9 mouse cellular contexts compared by ENCODE assay signal in the genomic region with DNA sequence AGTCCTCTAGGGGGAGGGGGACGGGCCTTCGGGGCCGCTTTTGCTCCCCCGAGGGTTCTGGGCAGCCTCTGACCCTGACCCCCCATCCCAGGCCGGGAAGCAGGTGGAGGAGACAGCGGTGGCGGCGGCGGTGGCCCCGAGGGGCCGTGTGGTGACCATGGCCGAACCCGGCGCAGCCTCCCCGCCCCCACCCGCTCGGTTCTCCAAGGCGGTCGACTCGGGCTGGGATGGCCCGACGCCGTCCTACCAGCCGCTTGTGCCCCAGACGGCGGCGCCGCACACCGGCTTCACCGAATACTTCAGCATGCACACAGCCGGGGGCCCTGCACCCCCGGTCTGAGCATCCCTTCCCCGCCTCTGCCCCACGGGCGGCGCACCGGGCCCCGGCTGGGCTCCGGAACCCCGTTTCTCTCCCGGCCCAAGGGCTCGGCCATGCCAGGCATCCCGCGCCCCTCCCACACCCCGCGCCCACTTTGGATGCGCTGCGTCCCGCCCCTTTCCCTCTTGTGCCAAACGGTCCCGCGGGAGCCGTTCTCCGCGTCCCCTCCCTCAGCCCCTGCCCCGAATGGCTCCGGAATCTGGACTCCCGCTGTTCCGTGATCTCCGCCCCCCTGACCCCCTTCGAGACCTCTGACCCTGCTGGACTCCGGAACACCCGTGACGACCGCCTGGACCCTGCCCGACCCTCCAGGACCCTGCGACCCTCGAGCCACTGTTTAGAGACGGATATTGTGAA. TPM values are rescaled to one million over a fixed set of nuclear protein-coding genes. Genes with fewer than 3 reads are reported as not detected.
DNase-seq lines count a peak whose midpoint lies in the region; ATAC-seq and TF ChIP-seq lines count a peak whose summit lies in the region.
"Had no signal": no experiment of that assay in that cellular context is flagged by ENCODE, and none has a peak within 500 bp of the region (broad histone marks: within the 10 kb centered on the region; RNA-seq: fewer than 3 reads in every experiment).

No protein-coding gene starts in this region.

- peaks cover 13% of the 10 kb centered on the region for H3K36me3 ChIP-seq in G1E (replicated peaks)
- H3K36me3 ChIP-seq in embryonic facial prominence, embryonic 10.5 days (replicated peaks), result peaks cover 11% of the 10 kb centered on the region; the same call in 1 of the 2 replicates

- TF ChIP-seq CTCF in G1E (IDR thresholded peaks at IDR 0.05; ENCODE audit: low read depth, low read length), result no peak

- DNase-seq in kidney, adult 18-20 months, result peak; percentile 14
- no peak for DNase-seq in kidney, adult 11 months
- no peak for DNase-seq in G1E (ENCODE audit: low spot score)
- peak; percentile 52 for DNase-seq in embryonic facial prominence, embryonic 10.5 days (ENCODE audit: low spot score)
- peak; percentile 30 for DNase-seq in induced T-regulatory cell, adult 2 months (ENCODE audit: low read depth)
- DNase-seq in lung, postnatal 14 days, result peak; percentile 19
- peak; percentile 40 for DNase-seq in testis, postnatal 14 days (ENCODE audit: low spot score)
- no peak for DNase-seq in left cerebral cortex, adult 8-10 months (ENCODE audit: low spot score in 2 of 2)

- peaks cover 31% of the 10 kb centered on the region for H3K4me1 ChIP-seq in G1E (ENCODE audit: insufficient read depth, low read depth, low read length)
- peaks cover 39% of the 10 kb centered on the region for H3K4me1 ChIP-seq in embryonic facial prominence, embryonic 10.5 days

- H3K27me3 ChIP-seq in G1E (ENCODE audit: insufficient read depth, low read length), result peaks cover 45% of the 10 kb centered on the region
- peaks cover 55% of the 10 kb centered on the region for H3K27me3 ChIP-seq in embryonic facial prominence, embryonic 10.5 days (replicated peaks; ENCODE audit: low read depth, poor library complexity, severe bottlenecking)

- WGBS in embryonic facial prominence, embryonic 10.5 days, result under 1% methylated on average over 69 of the region's 69 CpGs

- peak overlapping the region; percentile 53; the same call in 1 of the 2 replicates for H3K4me3 ChIP-seq in G1E (ENCODE audit: low read depth, low read length)
- peak overlapping the region; percentile 78 for H3K4me3 ChIP-seq in embryonic facial prominence, embryonic 10.5 days

- no peaks in the 10 kb centered on the region for H3K9me3 ChIP-seq in G1E (replicated peaks)
- H3K9me3 ChIP-seq in embryonic facial prominence, embryonic 10.5 days, result no peaks in the 10 kb centered on the region

- no peak for ATAC-seq in G1E (ENCODE audit: extremely low read depth, insufficient number of reproducible peaks, low FRiP score, poor library complexity, severe bottlenecking)

- peak overlapping the region; percentile 76 for H3K27ac ChIP-seq in embryonic facial prominence, embryonic 10.5 days (replicated peaks)

RNA-seq across cellular contexts. Expression of a gene that starts 1.5 kb away (rescaled TPM):
- 14.3 and 14.4 TPM in 2 replicates for total RNA-seq in G1E (2014; fragmentation: Nextera tagmentation)
- total RNA-seq in G1E (2017), result 6.3 and 7.5 TPM in 2 replicates
- 24.4 and 25.3 TPM in 2 replicates for polyA plus RNA-seq in G1E (2012)
- 17.6 and 17.7 TPM in 2 replicates for polyA plus RNA-seq in embryonic facial prominence, embryonic 10.5 days (2016; fragmentation: Nextera tagmentation; extraction: Ambion mirVana)
- total RNA-seq in left cerebral cortex, adult 8-10 months (2022), result 100 to 1,000 TPM in 3 of 4 experiments, 10 to 100 TPM in 1; 99.2 to 109 (median 104) TPM

RNA-seq across cellular contexts. Expression of a gene that starts 9.6 kb away (rescaled TPM):
- total RNA-seq in G1E (2014; fragmentation: Nextera tagmentation), result not detected in 2 replicates
- not detected in 2 replicates for total RNA-seq in G1E (2017)
- polyA plus RNA-seq in G1E (2012), result not detected in 2 replicates
- 0.85 and 1.0 TPM in 2 replicates for polyA plus RNA-seq in embryonic facial prominence, embryonic 10.5 days (2016; fragmentation: Nextera tagmentation; extraction: Ambion mirVana)
- 10 to 100 TPM; 40.7 to 46.5 (median 42.0) TPM for total RNA-seq in left cerebral cortex, adult 8-10 months (2022)
- total RNA-seq: heart, postnatal 36 days had no signal

RNA-seq across cellular contexts. Expression of a gene that starts 14.3 kb away (rescaled TPM):
- total RNA-seq in G1E (2014; fragmentation: Nextera tagmentation) (not detected in 2 replicates), G1E (2017) (not detected in 2 replicates)
- 0.07 TPM in 1 of 2 replicates, not detected in the other for polyA plus RNA-seq in G1E (2012)
- 0.82 and 0.88 TPM in 2 replicates for polyA plus RNA-seq in embryonic facial prominence, embryonic 10.5 days (2016; fragmentation: Nextera tagmentation; extraction: Ambion mirVana)
- not detected for total RNA-seq in left cerebral cortex, adult 8-10 months (2022)
- total RNA-seq: heart, postnatal 36 days had no signal

RNA-seq across cellular contexts. Expression of a gene that starts 17.7 kb away (rescaled TPM):
- total RNA-seq in G1E (2014; fragmentation: Nextera tagmentation), result 39.0 and 41.3 TPM in 2 replicates
- total RNA-seq in G1E (2017), result 76.9 and 94.6 TPM in 2 replicates
- polyA plus RNA-seq in G1E (2012), result 69.0 and 79.2 TPM in 2 replicates
- polyA plus RNA-seq in embryonic facial prominence, embryonic 10.5 days (2016; fragmentation: Nextera tagmentation; extraction: Ambion mirVana), result 281 and 301 TPM in 2 replicates
- total RNA-seq in left cerebral cortex, adult 8-10 months (2022), result 10 to 100 TPM; 29.5 to 38.7 (median 32.2) TPM

RNA-seq across cellular contexts. Expression of a gene that starts 48.0 kb away (rescaled TPM):
- total RNA-seq in G1E (2014; fragmentation: Nextera tagmentation) (154 and 160 TPM in 2 replicates), G1E (2017) (32.2 and 36.6 TPM in 2 replicates)
- 381 and 382 TPM in 2 replicates for polyA plus RNA-seq in G1E (2012)
- 17.1 and 21.4 TPM in 2 replicates for polyA plus RNA-seq in embryonic facial prominence, embryonic 10.5 days (2016; fragmentation: Nextera tagmentation; extraction: Ambion mirVana)
- total RNA-seq in left cerebral cortex, adult 8-10 months (2022), result 100 to 1,000 TPM; 196 to 238 (median 227) TPM

Comparison
In these comparisons a context has a peak if more than half of its experiments do, and no peak if none do; other contexts are left out.
1. DNase-seq: peak in kidney, adult 18-20 months (single experiment), embryonic facial prominence, embryonic 10.5 days (single experiment), induced T-regulatory cell, adult 2 months (single experiment), lung, postnatal 14 days (single experiment) and testis, postnatal 14 days (single experiment); none in kidney, adult 11 months (single experiment), G1E (single experiment) and left cerebral cortex, adult 8-10 months (0 of 2).
2. RNA of a gene that starts 1.5 kb away (total RNA-seq): 99.2 to 109 TPM in left cerebral cortex, adult 8-10 months; 6.3 to 14.4 TPM in G1E; every median in the first group is over 4 times any median in the second.
3. RNA of a gene that starts 9.6 kb away (total RNA-seq): 40.7 to 46.5 TPM in left cerebral cortex, adult 8-10 months; not detected in G1E; every median in the first group is over 10 times any median in the second.